Mouse (Mus musculus) adrenal gland, adult (tissue): ENCODE results near the gene Tlk2.

Source experiments
- DNase-seq, 2 experiments: peaks; one replicate each; pipeline ENCODE4 v3.0.0; 2022 to 2023; ENCODE audit warnings: low spot score in 1 of 2; ENCODE audit not compliant: inconsistent age in 2 of 2

The Tlk2 gene

DNA sequence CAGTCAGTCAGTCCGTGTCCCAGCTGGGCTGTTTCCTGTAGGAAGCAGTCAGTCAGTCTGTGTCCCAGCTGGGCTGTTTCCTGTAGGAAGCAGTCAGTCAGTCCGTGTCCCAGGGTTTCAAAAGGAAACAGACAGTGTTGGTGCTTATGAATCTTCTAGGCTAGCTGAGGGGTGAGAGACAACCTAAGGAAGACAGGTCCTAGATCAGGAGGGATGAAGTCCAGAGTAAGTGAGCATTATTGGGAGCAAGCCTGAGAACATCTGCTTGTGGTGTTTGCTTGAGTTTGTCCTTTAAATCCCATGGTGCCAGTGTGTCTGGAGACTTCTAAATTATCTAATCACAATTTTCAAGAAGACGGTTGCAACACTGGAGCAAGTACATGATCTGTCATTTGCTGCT, 81.1 kb downstream of the Tlk2 start:
- DNase-seq = no peak

DNA sequence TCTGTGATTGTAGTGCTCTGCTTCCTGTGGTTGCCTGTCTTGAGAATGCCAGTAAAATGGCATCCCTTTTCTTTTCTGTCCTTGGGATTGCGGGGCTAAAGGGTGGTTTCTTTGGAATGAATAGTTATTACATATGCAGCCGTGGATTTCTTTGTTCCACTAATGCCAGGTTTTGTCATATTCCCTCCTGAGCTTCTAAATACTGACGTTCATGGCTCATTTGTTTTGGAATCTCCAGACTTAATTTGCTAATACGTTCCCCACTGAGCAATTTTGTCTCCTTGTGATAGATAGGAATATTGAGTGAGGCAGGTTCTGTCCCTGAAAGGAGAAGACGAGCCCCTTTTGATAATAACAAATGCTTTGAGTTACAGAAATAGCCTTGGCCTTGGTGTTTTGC, 82.5 kb downstream of the Tlk2 start:
- no peak for DNase-seq

- no peak for DNase-seq
Observed at GRCm38 (mm10) chr11:105261601-105262351, 83.2 kb downstream of the Tlk2 start.

- DNase-seq = no peak
Observed at GRCm38 (mm10) chr11:105264506-105264905, 85.9 kb downstream of the Tlk2 start.

GRCm38 (mm10) chr11:105264988-105265387, 86.4 kb downstream of the Tlk2 start:
- DNase-seq = no peak

GRCm38 (mm10) chr11:105270155-105270554, 91.5 kb downstream of the Tlk2 start:
- DNase-seq = peak; percentile 25 to 78

DNA sequence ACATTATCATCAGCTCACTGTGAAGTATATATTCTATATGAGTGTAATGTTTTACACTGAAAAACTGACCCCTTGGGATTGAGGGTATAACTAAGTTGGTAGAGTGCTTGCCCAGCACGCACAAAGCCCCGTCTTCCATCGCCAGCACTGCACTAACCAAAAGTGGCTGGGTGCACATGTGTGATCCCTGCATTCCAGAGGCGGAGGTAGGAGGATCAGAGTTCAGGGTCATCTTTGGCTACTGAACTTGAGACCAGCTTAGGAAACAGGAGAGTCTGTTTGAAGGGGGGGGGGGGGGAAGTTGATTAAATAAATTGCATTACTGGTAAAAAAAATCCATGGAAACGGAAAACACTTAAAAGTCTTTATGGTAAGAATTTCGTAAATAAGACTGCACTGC, 101.8 kb downstream of the Tlk2 start:
- no peak for DNase-seq

- DNase-seq = no peak
Observed at GRCm38 (mm10) chr11:105281291-105281690, 102.7 kb downstream of the Tlk2 start.

DNA sequence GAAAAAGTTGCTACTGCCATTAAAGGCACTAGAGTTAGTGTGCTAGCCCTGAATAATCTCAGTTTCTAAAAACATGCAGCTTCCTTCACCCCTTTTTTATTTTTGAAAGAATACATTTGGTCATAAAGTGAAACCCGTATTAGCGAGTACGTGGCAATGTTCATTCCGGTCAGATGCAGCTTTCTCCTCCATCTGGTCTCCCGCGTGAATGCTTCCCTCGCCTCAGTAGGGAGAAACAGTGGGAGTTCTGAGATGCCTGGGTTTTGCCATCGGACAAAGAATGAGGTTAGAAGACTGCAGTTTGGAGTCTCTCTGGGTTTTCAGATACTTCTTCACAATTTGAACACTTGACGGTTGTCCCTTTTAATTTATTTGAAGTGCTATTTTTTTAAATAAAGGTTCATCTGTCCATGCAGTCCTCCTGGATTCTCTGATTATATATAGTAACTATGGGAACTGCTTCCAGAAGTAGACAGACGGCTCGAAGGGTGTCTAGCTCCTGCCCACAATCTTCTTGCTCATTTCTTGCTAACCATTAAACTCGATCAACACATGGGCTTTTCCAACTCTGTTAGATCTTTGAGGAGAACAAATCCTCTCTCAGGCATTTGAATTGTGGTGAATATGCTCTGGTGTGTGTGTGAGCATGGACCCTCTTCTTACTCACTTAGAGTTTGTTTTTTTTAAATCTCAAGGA, 103.3 kb downstream of the Tlk2 start:
- no peak for DNase-seq

GRCm38 (mm10) chr11:105282460-105282859, 103.9 kb downstream of the Tlk2 start:
- no peak for DNase-seq

DNA sequence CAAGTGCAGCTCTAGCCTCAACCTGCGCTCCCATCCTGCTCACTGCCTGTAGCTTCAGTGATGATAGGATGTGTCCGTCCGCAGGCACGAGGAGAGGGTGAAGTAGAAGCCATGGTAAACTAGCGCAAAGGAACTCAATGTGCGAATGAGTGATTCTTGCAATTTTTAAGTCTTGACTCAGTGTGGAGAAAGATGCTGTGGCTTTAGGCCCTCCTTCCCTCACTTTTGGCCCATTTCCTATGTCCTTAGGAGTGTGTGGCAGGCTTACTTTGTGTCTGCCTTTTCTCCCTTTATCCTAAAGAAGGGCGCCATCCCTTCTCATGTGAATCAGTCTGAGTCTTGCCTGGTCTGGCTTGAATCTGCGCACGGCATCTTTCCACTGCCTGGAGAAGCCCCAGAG, 104.4 kb downstream of the Tlk2 start:
- DNase-seq = no peak

DNA sequence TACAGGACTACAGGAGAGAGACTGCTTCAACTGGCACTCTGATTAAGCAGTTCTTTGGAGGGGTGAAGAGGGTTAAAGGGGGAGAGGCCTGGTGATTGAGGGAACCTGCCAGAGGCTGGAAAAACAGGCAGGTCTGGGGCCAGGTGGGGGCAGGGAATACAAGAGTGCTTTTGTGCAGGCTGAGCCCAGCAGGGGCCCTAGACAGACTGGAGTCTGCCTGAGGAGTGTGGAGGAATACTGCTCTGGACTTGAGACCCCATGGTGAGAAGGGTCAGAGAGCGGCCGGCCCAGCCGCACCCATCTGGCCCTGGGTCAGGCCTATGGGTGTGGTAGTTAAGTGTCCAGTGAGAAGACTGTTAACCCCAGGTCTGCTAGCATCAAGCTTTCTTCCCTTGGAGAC, 107.1 kb downstream of the Tlk2 start:
- DNase-seq = no peak

- DNase-seq = no peak
Observed at GRCm38 (mm10) chr11:105289403-105289802, 110.8 kb downstream of the Tlk2 start.

DNA sequence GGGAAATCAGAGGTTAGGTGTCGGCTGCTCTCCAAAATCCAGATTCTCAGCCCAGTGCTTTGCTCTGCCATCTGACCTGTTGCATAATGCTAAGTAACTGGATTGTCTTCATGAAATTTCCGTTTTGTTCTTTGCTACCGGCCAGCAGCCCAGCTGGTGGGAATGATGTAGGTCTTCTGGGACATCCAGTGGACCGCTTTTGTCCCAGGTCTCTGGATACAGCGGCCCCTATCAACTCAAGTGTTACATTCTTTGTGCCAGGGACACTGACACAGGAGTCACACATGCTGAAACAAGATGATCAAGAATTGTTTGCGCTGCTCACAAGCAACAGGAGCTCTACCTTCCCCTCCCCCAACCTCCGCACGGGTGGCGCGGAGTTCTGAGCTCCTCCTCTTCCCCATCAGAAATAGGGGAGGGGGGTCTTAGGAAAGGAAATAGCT, 113.1 kb downstream of the Tlk2 start:
- DNase-seq = peak in 1 of 2 experiments; percentile 40

DNA sequence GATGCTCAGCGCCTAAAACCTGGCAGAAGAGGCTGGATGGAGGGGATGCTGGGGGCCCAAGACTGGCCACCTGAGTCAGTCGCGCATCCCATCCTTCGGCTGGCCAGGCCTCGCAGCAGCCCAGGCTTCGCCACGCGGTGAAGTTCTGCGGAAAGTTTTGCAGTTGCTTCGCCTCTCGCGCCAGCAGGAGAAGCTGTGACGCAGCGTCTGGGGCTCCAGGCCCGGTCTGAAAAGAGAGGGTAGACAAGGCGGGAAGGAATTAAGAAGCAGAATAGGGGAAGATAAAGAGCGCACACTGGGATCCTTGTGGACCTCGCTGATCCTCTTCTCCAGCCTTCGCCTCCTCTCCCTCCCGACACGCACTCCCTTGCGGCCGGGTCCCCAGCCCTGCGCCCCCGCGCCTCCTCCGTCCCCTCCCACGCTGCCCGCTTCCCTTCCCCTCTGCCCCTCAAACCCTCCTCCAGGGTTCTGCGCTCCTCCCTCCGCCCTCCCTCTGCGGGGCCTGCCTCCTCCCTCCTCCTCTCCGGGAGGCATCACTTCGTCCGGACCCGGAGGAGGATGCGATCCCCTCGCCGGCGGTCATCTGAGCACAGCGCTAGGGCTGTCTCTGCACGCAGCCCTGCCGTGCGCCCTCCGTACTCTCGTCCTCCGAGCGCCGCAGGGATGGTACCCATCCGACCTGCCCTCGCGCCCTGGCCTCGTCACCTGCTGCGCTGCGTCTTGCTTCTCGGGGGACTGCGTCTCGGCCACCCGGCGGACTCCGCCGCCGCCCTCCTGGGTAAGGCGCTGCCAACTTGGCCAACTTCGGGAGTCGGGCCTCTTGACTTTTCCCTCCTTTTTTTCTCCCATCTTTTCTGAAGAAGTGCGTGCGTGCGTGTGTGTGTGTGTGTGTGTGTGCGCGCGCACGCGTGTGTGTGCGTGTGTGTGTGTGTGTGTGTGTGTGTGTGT, 113.8 kb downstream of the Tlk2 start, which contains the start of gene Mrc2:
Mrc2 (plus strand) TSS at position 520 of the 948 bp plus-strand sequence.
- DNase-seq = peak; percentile 44 to 72

DNA sequence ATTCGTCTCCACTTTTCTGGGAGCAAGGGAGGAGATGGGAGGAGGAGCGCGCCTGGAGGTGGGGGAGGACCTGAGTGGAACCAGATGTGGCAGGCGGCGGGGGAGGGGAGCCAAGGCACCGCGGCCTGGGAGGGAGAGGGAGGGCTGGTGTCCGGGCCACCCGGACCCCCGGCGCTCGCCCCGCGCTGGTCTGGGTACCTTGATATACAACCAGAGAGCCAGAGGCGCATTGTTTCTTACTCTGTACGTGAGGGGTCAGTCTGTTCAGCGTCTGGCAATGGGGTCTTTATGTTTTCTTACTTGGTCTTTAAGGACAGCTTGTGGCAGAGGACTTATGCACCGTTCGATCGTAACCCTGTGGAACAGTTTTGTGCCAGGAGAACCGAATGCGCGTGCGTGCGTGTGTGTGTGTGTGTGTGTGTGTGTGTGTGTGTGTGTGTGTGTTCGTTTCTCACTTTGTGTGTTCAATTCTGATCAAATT, 114.5 kb downstream of the Tlk2 start:
- peak; percentile 15 to 40 for DNase-seq

- no peak for DNase-seq
Observed at GRCm38 (mm10) chr11:105293901-105294494, 115.4 kb downstream of the Tlk2 start.

GRCm38 (mm10) chr11:105296084-105296483, 117.5 kb downstream of the Tlk2 start:
- no peak for DNase-seq

- no peak for DNase-seq
Observed at GRCm38 (mm10) chr11:105310197-105310596, 131.6 kb downstream of the Tlk2 start.

DNA sequence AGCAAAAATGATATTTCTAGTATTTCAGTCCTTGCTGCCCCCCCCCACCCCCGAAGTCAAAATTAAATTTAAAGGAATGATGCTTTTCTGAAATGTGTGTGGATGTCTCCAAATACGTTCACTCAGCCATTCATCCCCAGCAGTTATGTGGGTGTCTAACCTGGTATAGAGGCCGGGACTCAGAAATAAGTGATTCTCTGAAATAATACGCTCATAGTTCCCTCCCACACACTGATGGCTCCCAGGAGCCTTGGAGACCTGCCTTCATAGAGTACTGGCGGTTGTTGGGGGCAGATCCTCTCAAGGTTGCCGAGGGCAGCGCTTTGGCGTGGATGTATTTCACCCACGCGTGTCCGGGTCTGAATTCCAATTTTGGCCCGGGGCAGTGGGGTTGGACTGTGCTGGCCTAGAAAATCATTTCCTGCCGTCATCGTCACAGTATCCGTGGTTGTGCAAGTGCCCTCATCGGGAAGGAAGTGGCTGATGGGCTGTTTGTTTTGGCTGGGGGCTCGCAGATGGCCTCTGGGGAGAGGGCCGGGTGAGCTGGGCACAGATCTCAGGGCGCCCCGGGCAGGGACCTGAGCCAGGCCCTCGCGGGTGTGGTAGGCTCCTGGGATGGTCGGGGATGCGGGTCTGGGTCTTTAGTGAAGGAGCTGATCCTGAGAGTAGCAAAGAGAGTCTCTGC, 132.8 kb downstream of the Tlk2 start:
- DNase-seq = peak; percentile 59 to 77
